Mouse (Mus musculus) liver, adult 2 months (tissue): Measurements from ENCODE around the gene Hacd1.

ENCODE experiments used
- CTCF ChIP-seq: fragments of 200-500 bp; IDR thresholded peaks from 2 replicates; pipeline ENCODE4 v1.5.1; 2011; ENCODE audit warnings: low read depth, low read length, control low read depth
- POLR2A ChIP-seq: fragments of 200-500 bp; IDR thresholded peaks from 2 replicates; pipeline ENCODE4 v1.6.1; 2011; ENCODE audit warnings: low read length, control low read depth; ENCODE audit not compliant: insufficient read depth; ENCODE audit errors: extremely low read depth

DNA sequence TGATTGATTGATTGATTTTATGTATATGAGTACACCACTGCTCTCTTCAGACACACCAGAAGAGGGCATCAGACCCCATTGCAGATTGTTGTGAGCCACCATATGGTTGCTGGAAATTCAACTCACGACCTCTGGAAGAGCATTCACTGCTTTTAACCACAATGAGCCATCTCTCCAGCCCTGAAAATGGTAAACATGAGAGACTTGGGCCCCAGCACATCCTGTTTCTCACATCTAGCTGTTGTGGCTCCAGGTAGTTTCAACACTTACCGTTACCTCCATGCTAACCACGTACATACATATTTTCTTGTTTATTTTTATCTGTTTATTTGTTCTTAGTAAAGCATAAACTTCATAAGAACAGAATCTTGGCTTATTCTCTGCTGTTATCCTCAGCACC lies 219.6 kb downstream of the Hacd1 start:
- TF ChIP-seq CTCF: no peak
- no peak for TF ChIP-seq POLR2A
